Mouse (Mus musculus): ENCODE measurements around the gene Olfr891.
"Not testable (repeated sequence)": the region's sequence is repeated elsewhere in the genome, so short reads cannot be mapped to it uniquely, and the experiment has no call there.

The Olfr891 gene

GRCm38 (mm10) chr9:38180721-38181120 lies at the start of gene Olfr891:
TSS of gene Olfr891 (minus strand) at chr9:38180821.
- DNase-seq (ENCODE audit: low spot score) = no peak

GRCm38 (mm10) chr9:38217755-38218154 lies 37.1 kb upstream of the Olfr891 start, which contains the start of gene Olfr894:
TSS of gene Olfr894 (plus strand) at chr9:38218055.
- DNase-seq (ENCODE audit: low spot score) = no peak

- no peak for DNase-seq (ENCODE audit: low spot score)
Observed at GRCm38 (mm10) chr9:38208065-38208464, 27.4 kb upstream of the Olfr891 start, which contains the start of gene Olfr893. TSS of gene Olfr893 (plus strand) at chr9:38208365.

GRCm38 (mm10) chr9:38168341-38168740 lies 12.3 kb downstream of the Olfr891 start:
- DNase-seq (ENCODE audit: low spot score) = not testable (repeated sequence)

- DNase-seq (ENCODE audit: low spot score) = no peak
Observed at GRCm38 (mm10) chr9:38142217-38142616, 38.4 kb downstream of the Olfr891 start, which contains the start of gene Olfr890. TSS of gene Olfr890 (plus strand) at chr9:38142517.
